Mouse (Mus musculus) cerebellum, postnatal 10 days (tissue): ENCODE measurements at regions not wholly inside any gene's neighbourhood (a gene's known extent, or its start where the extent isn't known, plus 50 kb on each side); places are given as distances from the start of the nearest gene placed in this dataset.
"Not testable (repeated sequence)": the region's sequence is repeated elsewhere in the genome, so short reads cannot be mapped to it uniquely, and the experiment has no call there.

Experiments
- DNase-seq, 2 experiments: peaks; one replicate each; pipeline ENCODE4 v3.0.0; 2021; ENCODE audit warnings: mixed read lengths in 2 of 2

DNA sequence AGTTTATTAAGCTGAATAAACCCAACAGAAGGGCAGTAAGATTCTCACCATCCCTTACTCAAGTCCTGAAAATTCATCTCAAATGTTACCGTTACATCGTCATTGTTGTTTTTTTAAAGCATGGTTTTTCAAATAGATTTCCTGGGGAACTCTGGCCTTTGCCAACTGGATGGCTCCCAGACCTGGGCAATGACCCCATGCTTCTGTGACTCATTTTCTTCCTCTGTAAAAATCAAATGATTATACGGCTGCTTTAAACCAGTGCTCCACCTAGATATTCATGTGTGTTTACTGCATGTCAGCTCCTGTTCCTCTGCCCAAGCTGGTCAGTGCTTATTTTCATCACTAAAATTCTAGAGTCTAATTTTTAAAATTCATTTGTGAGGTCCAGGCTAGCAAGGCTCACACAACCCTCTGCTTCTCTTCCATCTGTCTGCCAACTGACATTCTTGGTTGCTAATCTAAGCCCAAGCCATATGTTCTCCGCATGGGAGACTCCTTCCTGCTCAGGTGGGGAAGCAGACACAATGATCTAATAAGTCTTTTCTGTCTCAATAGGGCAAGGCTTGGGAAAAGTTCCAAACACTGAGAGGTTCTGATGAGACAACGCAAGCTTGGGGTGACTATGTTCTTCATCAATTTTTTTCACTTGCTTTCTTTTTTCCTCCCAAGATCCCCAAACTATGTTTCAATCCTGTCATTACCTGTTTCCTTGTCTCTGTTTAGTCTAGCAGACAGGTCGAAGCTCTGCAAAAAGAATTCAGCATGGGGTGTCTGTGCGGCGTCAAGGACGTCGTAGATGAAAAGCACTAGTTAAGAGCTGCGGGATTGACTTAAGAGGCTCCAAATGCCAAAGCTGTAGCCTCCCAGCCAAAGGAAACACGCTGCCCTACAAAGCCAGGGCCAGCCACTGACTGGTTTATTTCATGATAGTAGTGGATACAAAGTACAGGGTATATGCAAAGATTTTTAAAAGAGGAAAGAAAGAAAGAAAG is 594.7 kb downstream of the Efna5 start:
- peak; percentile 76 to 84 for DNase-seq

DNA sequence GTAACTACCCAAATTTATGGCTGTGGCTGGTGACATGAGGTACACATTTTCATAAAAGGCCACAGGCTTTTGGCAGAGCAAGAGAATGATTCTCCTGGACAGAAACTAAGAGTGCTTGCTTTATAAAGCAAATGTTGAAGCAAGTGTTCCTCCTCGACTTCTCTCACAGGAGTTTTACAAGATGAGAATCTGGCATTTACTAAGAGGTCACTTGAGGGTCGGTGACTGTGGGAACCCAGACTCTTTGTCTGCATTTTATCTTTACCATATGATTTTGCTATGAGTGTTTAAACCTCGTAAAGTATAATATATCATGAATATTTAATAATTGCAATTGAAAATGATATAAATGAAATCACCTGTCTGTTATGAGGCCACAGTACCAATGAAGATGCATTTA is 600.9 kb downstream of the Efna5 start:
- DNase-seq = no peak

DNA sequence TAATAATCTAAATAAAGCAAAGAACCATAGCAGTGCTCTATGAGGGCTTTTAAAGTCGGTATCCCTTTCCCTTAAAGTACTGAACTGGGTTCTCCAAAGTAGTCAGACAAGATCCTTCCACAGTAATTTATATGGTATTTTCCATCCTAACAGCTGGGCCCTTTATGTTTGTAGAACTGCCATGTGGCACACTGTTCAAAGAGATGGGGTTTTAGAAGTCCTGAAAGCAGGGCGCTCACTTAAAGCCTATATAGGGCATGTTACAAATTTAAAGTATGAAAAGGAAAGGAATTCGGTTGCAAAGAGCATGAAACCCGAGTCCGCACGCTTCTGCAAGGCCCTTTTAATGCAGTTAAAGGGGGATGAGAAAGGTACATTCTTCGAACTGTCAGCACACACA is 609.7 kb downstream of the Efna5 start:
- no peak for DNase-seq

DNA sequence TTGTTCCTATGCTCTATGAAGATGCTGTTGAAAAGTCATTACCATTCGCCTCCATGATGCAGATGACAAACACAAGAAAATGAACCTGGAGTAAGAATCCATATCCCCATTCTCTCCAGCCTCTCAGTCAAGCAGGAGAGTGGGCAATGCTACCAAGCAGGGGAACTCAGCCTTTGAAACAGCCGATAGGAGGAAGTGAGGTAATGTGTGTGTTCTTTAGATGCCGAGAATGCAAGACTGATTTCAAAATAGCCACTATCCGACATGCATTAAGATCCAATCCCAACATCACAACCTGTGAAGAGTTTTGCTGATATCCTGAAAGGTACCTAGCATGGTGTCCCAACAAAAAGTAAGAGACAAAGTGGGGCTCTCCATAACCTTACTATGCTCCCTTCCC is 611.8 kb downstream of the Efna5 start:
- DNase-seq = no peak

DNA sequence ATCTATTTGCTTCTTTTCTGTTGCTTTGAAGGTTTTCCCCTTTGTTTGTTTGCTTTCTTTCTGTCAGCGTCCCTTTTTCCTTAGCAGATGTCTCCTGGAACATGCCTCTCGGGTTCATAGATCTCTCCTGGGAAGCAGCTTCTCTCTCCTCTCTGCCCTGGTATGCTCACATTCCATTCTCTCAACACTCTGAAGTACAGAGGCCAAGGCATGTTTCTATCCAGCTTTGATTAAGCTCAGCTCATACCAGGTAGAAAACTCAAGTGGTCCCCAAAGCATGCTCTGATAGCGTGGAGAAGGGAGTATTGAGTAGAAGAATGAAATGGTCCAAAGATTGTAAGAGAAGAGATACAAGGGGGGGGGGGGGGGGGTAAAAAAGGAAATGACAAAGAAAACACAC is 627.7 kb downstream of the Efna5 start:
- no peak for DNase-seq

DNA sequence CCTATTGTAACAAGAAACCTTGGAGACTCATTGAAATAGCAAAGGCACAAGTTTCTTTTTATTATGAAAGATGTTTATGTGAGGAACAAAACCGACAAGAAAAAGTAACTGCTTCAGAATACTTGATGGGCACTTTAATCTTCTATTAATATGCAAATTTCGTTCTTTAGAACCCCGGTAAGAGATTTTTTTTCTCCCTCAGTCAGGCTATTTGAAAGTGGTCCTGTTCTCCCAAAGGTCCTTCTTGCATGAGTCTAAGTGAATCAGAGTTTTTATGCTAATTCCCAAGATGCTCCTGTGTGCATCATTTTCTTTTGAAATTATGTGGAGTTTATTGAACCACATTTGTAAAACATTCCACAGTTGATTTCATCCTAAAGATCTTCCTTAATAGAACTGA is 633.1 kb downstream of the Efna5 start:
- DNase-seq = no peak

DNA sequence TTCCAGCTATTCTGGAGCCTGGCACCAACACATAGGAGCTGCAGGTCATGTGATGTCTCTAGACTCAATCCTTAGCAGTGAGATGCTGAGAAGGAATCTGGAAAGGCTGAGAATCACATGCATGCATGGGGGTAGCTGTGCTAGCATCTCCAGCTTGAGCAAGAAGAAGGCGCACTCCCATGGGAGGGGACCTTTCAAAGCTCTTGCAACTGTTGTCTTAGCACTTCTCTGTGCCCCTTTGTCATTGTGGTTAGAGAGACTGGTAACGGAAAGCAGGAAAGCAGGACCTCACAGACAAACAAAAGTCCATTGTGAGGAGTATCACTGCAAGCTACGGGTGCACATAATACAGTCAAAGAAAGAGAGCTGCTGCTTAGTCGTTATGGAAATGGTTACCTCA is 634.5 kb downstream of the Efna5 start:
- no peak for DNase-seq

DNA sequence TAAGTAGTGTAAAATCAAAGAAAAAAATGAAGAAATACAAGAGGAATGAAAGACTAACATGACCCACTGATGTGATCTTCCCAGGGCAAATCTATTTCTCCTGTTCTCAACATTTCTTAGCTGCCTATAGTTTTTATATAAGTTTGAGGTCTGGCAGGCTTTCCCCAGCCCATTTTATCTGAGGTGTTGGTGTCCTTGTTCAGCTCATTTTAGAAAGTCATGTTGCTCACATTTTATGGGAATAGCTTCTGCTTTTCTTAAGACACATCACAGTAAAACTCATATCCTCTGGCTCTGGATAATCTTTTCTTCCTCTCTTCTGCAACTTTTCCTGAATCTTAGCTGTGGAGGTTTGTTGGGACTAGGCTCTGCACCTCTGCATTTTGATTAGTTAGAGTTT is 650.2 kb downstream of the Efna5 start:
- no peak for DNase-seq

DNA sequence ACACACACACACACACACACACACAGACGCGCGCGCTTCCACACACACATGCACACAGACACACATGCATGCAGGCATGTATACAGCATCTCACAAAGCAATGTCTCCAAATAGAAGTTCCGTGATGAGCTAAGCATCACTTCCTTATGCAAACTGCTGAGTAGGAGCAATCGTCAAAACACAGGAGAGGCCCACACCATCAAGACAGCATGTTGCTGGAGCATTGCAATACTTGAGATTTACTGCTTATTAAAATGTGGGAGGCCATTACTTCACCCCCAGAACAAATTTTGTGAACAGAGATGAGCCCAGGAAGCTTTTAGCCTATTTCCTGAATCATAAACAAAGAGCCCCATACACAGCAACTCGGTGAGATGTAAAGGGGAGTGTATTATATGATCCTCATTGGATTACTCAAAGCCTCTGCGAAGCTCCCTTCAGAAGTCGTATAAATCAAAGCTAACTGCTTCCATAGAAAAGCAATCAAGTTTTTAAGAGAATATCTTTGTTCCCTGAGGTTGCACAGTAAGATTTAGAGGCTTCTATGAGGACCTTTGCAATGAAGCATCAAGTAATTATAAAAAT is 670.6 kb downstream of the Efna5 start:
- DNase-seq = no peak

DNA sequence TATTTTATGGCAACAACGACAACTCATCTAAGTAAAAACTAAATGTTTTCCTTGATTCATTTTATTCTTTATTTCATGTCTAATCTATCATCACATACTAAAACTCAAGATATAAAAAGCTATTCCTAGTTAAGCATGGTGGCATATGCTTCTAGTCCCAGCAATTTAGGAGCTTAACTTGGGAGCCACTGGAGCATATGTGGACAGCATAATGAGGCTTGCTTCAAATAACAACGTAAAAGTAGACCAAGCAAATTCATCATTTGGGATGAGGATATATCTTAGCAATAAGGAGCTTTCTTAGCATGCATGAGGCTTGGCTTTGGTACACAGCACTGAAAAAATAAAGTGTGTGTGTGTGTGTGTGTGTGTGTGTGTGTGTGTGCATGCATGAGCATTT is 678.5 kb downstream of the Efna5 start:
- DNase-seq = no peak

DNA sequence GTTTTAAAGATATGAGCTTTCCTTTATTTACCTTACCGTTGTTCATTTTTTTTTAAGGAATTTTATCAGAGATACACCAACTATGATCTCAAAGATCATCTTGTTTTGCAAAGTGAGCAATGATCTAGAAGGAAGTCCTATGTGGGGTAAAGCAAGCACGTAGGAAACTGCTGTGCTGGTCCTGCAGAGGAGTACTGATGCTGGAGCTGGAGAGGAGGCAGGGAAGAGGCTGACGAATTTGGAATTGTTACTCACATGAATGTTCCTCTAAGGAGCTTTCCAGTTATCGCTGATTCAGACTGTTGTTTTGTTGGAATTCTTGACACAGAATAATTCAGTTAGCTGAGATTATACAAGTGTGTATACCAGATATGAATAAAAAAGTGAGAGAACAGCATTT is 680.6 kb downstream of the Efna5 start:
- no peak for DNase-seq

DNA sequence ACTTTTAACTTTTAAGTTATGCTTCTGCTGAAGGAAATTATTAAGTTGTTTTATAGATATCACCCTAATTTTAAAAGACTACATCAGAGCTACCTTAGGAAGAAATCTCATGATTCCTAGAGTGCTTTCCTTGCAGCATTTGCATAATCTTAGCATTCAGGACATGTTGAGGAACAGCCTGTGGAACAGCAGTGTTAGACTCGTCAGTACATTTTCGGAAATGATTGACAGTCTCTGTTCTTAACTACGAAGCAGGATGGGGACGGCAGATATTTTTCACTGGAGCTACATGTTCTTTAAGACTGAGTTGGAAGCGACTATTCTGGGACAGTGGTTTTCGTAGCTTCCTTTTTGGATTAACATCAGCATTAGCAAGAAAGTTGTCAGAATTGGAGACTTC is 681.6 kb downstream of the Efna5 start:
- DNase-seq = no peak

DNA sequence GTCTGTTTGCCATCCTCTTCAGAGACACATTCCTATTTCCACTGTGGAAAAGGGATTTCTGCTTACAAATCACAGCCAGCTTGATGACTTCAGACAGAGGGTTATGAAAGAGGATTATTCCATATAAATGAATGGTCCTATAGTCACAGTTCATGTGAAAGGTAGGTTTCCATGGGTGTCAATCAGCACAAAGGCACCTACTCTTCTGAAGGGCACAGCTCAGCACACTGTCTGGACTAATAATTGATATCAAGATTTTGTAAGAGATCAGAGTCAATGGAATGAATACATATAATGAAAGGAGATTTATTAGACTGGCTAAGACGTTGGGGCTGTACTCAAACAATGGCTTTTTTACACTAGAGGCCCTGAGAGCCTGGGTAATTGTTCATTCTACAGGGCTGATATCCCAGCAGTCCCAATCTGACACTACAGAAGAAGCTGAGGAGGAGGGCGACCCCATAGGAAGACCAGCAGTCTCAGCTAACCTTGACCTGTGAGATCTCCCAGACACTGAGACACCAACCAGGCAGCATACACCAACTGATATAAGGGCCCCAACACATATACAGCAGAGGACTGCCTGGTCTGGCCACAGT is 702.4 kb downstream of the Efna5 start:
- no peak for DNase-seq

DNA sequence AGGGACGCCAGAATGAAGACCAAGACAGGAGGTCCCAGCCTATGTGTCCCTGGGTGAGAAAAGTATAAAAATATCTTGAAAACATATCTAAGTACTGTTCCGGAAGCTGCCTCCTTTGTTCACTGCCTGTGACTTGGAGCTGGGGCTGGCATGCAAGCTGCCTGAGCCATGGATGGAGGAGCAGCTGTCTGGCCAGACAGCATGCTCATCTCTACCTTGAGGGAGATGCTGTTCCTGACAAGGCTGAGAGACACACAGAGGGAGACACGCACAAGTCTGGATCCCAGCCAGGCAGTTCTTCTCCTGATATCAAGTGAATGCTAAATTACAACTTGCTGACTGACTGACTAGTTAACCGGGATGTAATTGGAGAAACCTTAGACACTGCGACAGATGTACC is 704.8 kb downstream of the Efna5 start:
- DNase-seq = peak; percentile 42 to 48

DNA sequence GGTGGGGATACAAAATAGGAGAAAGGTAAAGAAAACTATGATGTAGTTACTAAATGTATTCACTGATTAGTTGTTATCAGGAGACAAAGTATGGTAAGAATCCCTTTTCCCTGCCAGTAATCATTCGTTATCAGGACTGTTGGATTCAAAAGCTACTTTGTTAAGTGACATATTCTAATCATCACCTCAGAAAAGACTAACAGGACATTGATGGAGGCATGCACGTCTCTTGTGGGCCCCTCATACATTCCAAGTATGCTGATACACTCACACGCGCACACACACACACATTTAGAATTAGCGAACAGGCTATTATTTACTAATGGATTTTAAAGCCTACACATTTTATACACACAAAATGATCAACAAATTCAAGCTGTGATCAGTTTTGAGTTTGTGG is 708.8 kb downstream of the Efna5 start:
- no peak for DNase-seq

DNA sequence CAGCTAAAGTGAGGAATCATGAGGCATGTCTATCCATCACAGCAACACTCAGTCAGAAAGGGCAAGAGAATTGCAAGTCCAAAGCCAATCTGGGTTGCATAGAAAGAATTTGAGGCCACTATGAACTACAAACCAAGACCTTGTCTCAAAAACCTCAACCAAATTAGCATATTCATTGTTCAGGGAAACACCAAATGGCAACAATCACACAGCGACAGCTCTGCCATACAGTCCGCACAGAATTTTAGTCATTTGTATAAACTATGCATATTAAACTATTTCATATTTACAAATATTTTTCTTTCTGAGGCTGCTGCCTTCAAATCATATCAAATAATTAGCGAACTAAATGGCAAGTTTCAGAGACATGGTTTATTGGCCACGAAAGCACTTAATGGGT is 709.6 kb downstream of the Efna5 start:
- DNase-seq = no peak

DNA sequence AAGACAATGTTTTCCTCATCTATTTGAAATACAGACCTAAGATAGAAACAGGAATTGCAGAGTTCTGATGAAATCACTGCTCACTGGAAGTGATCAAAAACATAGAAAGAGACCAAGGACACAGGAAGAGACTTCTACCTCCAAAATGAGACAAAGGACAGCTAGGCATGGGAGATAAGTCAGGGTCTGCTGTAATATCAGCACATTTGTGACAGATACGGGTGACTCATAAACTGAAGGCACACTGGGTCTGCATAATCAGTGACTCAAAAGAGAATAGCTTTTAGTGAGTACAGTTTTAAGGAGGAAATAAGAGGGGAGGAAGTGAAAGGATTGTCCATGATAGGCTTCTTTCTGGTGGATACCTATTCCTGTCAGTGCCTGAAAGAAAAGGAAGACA is 719.7 kb downstream of the Efna5 start:
- DNase-seq = no peak

DNA sequence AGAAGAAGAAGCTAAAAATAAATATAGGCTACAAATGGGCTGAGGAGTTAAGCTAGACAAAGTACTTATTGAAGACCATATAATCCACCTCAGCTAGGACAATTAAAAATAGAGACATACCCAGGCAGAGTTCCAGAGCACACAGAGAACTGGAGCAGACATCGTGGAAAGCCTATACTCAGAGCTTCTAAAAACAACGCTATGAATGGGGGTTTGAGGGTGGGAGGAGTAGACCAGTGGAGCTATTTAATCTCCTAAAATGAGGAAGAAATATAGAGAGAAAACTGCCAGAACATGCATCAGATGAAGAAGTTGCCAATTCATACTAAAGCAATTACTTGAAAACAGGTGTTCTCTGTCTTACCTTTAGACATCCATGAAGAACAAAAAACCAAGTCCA is 720.8 kb downstream of the Efna5 start:
- DNase-seq = no peak

DNA sequence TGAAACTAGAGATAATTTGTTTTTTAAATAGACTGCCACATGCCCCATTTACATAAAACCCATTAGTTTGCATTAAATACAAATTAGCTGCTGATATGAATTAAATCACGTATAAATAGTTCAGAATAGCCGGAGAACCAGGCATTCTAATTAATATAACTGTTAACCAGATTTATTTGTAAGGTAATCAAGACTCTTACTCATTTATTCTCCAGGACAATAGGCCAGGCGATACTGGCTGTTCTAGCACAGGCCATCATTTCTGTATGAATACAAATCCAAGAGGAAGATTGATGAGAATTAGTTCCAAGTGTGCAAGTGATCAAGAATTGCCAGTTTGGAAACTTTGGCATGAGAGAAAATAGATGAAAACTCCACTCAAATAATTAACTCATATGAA is 746.1 kb downstream of the Efna5 start:
- no peak for DNase-seq

DNA sequence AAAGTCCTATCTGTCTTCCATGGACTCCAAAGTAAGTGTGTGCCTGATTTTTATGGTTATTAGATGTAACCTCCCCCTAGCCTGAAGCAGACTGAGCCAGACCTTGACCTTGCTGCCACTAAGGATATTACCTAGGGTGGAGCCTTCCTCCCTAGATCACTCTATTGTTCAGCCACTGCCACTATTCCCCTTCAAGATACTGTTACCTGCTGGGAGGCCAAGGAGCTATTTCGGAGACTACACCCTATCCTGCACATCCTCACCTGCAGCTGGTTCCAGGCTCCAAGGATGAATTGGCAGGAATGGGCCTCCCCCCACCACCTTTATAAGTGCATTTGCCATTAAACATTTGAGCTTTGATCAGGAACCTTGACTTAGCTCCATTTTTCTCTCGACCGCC is 769.4 kb downstream of the Efna5 start:
- not testable (repeated sequence) for DNase-seq

DNA sequence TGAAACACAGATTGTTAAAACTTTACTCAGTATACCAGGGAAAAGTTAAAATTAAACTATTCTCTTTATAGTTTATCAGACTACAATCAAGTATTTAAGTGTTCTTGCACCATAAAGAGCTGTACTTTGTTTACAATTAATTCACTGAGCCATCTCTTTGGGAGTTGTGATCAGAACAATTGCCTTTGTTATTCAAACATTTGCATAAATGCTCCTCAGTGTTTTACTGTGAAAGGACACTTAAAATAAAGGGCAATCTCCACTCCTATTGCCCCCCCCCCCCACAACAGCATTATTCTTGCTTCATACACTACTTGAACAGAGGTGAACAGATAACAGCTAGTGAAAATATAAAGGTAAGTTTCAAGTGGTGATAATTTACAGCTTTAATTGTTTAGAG is 772.1 kb downstream of the Efna5 start:
- DNase-seq = no peak

DNA sequence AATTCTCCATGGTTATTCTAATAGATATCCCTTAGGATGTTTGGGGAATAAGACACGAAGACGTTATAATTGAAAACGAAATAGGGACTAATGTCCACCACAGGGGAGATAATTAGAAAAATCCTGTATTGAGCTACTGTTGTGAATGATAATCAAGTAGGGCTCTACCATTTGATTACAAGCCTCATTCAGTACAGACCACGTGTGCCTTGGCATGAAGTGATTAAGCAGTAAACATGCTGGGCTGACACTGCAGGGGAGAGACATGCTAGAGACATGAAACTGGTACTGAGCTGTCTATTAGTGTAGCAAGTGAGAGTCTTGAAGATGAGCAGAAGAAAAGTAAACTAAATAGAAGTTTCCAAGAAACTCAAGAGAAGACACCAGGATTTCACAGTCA is 797.8 kb downstream of the Efna5 start:
- peak in 1 of 2 experiments; percentile 2 for DNase-seq

DNA sequence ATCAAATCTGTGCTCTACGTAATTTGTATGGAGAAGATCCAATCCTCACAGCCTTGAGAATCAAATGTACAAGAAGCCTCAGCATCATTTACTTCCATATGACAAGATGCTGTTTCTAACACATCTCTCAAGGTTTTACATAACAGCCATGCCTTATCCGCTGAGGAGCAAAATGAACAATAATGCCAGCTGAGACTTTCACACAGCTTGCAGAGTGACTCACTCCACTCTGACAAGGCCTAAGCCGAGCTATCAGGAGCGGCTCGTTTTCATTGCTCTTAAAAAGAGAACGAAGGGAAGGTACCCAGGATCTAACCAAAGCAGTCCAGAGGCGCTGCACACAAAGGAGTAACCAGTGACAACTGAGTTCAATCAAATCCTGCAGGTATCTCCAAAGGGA is 803.5 kb downstream of the Efna5 start:
- no peak for DNase-seq

DNA sequence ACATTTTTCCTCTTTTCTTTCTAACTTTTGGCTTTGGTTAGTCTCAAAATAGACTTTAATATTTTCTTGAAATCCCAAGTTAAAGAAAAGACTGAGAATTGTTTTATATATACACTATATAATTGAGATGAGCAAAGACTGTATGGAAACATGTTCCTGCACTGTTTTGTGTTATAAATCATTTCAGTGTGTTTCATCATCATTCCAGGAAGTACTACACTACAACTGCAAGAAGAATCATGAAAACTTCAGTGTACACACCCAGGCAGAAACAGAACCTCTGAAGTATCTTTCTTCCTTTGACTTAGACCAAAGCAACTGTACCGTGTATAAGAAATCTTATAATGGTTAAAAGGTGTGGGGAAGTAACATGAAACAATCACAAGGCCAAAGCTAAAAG is 816.2 kb downstream of the Efna5 start:
- no peak for DNase-seq
